Mouse (Mus musculus) neural tube, embryonic 15.5 days (tissue): ENCODE measurements around the gene Ndufb10. TPM values are rescaled to one million over a fixed set of nuclear protein-coding genes. Genes with fewer than 3 reads are reported as not detected.

Experiments
- ATAC-seq: fragments of 200-750 bp; cut with Nextera tagmentation; 2 replicates; pipeline ENCODE4 v1.8.0; 2017; ENCODE audit warnings: mild to moderate bottlenecking, moderate TSS enrichment, moderate library complexity; ENCODE audit not compliant: low FRiP score
- H3K27ac ChIP-seq: fragments of 300-500 bp; sonication (generic); replicated peaks from 2 replicates; pipeline ENCODE4 v1.5.1; 2015; ENCODE audit warnings: mild to moderate bottlenecking, inconsistent platforms
- H3K27me3 ChIP-seq: fragments of 300-500 bp; sonication (generic); replicated peaks from 2 replicates; pipeline ENCODE4 v1.6.1; 2015; ENCODE audit warnings: inconsistent platforms
- H3K36me3 ChIP-seq: fragments of 300-500 bp; sonication (generic); 2 replicates; pipeline ENCODE4 v1.6.1; 2015; ENCODE audit warnings: inconsistent platforms
- H3K4me1 ChIP-seq: fragments of 300-500 bp; sonication (generic); 2 replicates; pipeline ENCODE4 v1.6.1; 2015; ENCODE audit warnings: inconsistent platforms
- H3K4me2 ChIP-seq: fragments of 300-500 bp; sonication (generic); 2 replicates; pipeline ENCODE4 v1.6.1; 2015; ENCODE audit warnings: inconsistent platforms, mild to moderate bottlenecking, moderate library complexity
- H3K4me3 ChIP-seq: fragments of 300-500 bp; sonication (generic); replicated peaks from 2 replicates; pipeline ENCODE4 v1.5.1; 2015; ENCODE audit warnings: mild to moderate bottlenecking, inconsistent platforms
- H3K9ac ChIP-seq: fragments of 300-500 bp; sonication (generic); replicated peaks from 2 replicates; pipeline ENCODE4 v1.6.1; 2015; ENCODE audit warnings: mild to moderate bottlenecking, inconsistent platforms
- H3K9me3 ChIP-seq: fragments of 300-500 bp; sonication (generic); replicated peaks from 2 replicates; pipeline ENCODE4 v1.6.1; 2016; ENCODE audit warnings: inconsistent platforms
- WGBS: fragments of 180-500 bp; shearing (Covaris S2); methylation state at CpG from one replicate; pipeline ENCODE4 v1.1.7; 2015; ENCODE audit warnings: mixed read lengths; 5-methylcytosine and 5-hydroxymethylcytosine counted together
- polyA plus RNA-seq: library from polyadenylated mRNA; unstranded; fragments of >200 nt; fragmentation: Nextera tagmentation; extraction: Ambion mirVana; gene quantifications from 2 replicates; pipeline ENCODE4 v1.2.1, GENCODE M21; 2015

Ndufb10 gene
- polyA plus RNA-seq, 1 experiment from 2014 or later: 304 TPM

- H3K36me3 ChIP-seq: peaks cover 7% of the 10 kb centered on the region; the same call in 1 of the 2 replicates
- no peak overlapping the region for H3K27ac ChIP-seq
- no peaks in the 10 kb centered on the region for H3K4me1 ChIP-seq
- no peak overlapping the region for H3K4me2 ChIP-seq
- H3K9me3 ChIP-seq: no peaks in the 10 kb centered on the region
- peaks cover 29% of the 10 kb centered on the region for H3K27me3 ChIP-seq
- 20% methylated on average over 7 of the region's 7 CpGs for WGBS
- H3K9ac ChIP-seq: 0 out of 2 replicates have a peak overlapping the region, but pooled peaks have one; percentile 14
- peak; percentile 88 for ATAC-seq
- H3K4me3 ChIP-seq: no peak overlapping the region
These were observed 21.5 kb upstream of the Ndufb10 start for GRCm38 (mm10) chr17:24745526-24746497.

- no peak overlapping the region for H3K27ac ChIP-seq
- no peak for ATAC-seq
- H3K4me1 ChIP-seq: no peaks in the 10 kb centered on the region
- H3K9me3 ChIP-seq: no peaks in the 10 kb centered on the region
- no peak overlapping the region for H3K4me2 ChIP-seq
- H3K36me3 ChIP-seq: peaks cover 7% of the 10 kb centered on the region; the same call in 1 of the 2 replicates
- no peak overlapping the region for H3K9ac ChIP-seq
- 68% methylated on average over 3 of the region's 3 CpGs for WGBS
- H3K27me3 ChIP-seq: peaks cover 17% of the 10 kb centered on the region
- no peak overlapping the region for H3K4me3 ChIP-seq
These were observed 20.1 kb upstream of the Ndufb10 start for GRCm38 (mm10) chr17:24744381-24744780.

- H3K27me3 ChIP-seq: peaks cover 14% of the 10 kb centered on the region
- WGBS: 71% methylated on average over 5 of the region's 5 CpGs
- H3K4me1 ChIP-seq: no peaks in the 10 kb centered on the region
- H3K4me3 ChIP-seq: no peak overlapping the region
- no peak overlapping the region for H3K4me2 ChIP-seq
- H3K9me3 ChIP-seq: no peaks in the 10 kb centered on the region
- peaks cover 7% of the 10 kb centered on the region; the same call in 1 of the 2 replicates for H3K36me3 ChIP-seq
- no peak for ATAC-seq
- no peak overlapping the region for H3K27ac ChIP-seq
- H3K9ac ChIP-seq: no peak overlapping the region
These were observed 19.6 kb upstream of the Ndufb10 start for GRCm38 (mm10) chr17:24743896-24744295.

GRCm38 (mm10) chr17:24742307-24742706 is 18.0 kb upstream of the Ndufb10 start:
- ATAC-seq: no peak
- peaks cover 7% of the 10 kb centered on the region; the same call in 1 of the 2 replicates for H3K36me3 ChIP-seq
- H3K27me3 ChIP-seq: 0 out of 2 replicates have a peak, but pooled peaks cover 5% of the 10 kb centered on the region
- H3K9me3 ChIP-seq: no peaks in the 10 kb centered on the region
- H3K9ac ChIP-seq: no peak overlapping the region
- peaks cover 6% of the 10 kb centered on the region for H3K4me1 ChIP-seq
- H3K27ac ChIP-seq: no peak overlapping the region
- no peak overlapping the region for H3K4me2 ChIP-seq
- H3K4me3 ChIP-seq: no peak overlapping the region
- 84% methylated on average over 8 of the region's 8 CpGs for WGBS

- ATAC-seq: no peak
- no peaks in the 10 kb centered on the region for H3K9me3 ChIP-seq
- H3K4me1 ChIP-seq: peaks cover 17% of the 10 kb centered on the region
- no peak overlapping the region for H3K9ac ChIP-seq
- no peak overlapping the region for H3K4me2 ChIP-seq
- no peak overlapping the region for H3K27ac ChIP-seq
- peaks cover 7% of the 10 kb centered on the region; the same call in 1 of the 2 replicates for H3K36me3 ChIP-seq
- 84% methylated on average over 8 of the region's 8 CpGs for WGBS
- H3K4me3 ChIP-seq: no peak overlapping the region
- H3K27me3 ChIP-seq: no peaks in the 10 kb centered on the region
These were observed 15.6 kb upstream of the Ndufb10 start for GRCm38 (mm10) chr17:24739926-24740325.

- Histone ChIP-seq H3K27me3 (no peaks in the 10 kb centered on the region), H3K4me2 (no peak overlapping the region), H3K9ac (no peak overlapping the region), H3K9me3 (no peaks in the 10 kb centered on the region), H3K4me3 (no peak overlapping the region), H3K27ac (no peak overlapping the region), H3K36me3 (peaks cover 7% of the 10 kb centered on the region; the same call in 1 of the 2 replicates), H3K4me1 (peaks cover 17% of the 10 kb centered on the region)
- 85% methylated on average over 4 of the region's 4 CpGs for WGBS
- ATAC-seq: no peak
These were observed 14.0 kb upstream of the Ndufb10 start for GRCm38 (mm10) chr17:24738238-24738637.

GRCm38 (mm10) chr17:24737135-24737810 is 13.0 kb upstream of the Ndufb10 start:
- Histone ChIP-seq H3K9ac (peak overlapping the region; percentile 54), H3K27ac (no peak overlapping the region), H3K27me3 (0 out of 2 replicates have a peak, but pooled peaks cover 3% of the 10 kb centered on the region), H3K4me2 (peak overlapping the region; percentile 77), H3K36me3 (peaks cover 7% of the 10 kb centered on the region; the same call in 1 of the 2 replicates), H3K4me1 (peaks cover 17% of the 10 kb centered on the region), H3K9me3 (no peaks in the 10 kb centered on the region), H3K4me3 (peak overlapping the region; percentile 63)
- ATAC-seq: no peak
- WGBS: 20% methylated on average over 8 of the region's 8 CpGs

GRCm38 (mm10) chr17:24736330-24737051 is 12.2 kb upstream of the Ndufb10 start, which contains the start of gene Msrb1:
Gene Msrb1 (plus strand): TSS chr17:24736642.
- Histone ChIP-seq H3K9ac (peak within 1 kb of the TSS; percentile 54), H3K36me3 (peaks cover 4% of the 10 kb centered on the region; the same call in 1 of the 2 replicates), H3K4me3 (peak within 1 kb of the TSS; percentile 63), H3K27ac (peak within 1 kb of the TSS; percentile 73), H3K4me1 (peaks cover 17% of the 10 kb centered on the region), H3K9me3 (no peaks in the 10 kb centered on the region), H3K27me3 (0 out of 2 replicates have a peak, but pooled peaks cover 4% of the 10 kb centered on the region), H3K4me2 (peak within 1 kb of the TSS; percentile 77)
- WGBS: 2% methylated on average over 29 of the region's 29 CpGs
- ATAC-seq: peak; percentile 95

GRCm38 (mm10) chr17:24735446-24735845 is 11.2 kb upstream of the Ndufb10 start:
- 87% methylated on average over 7 of the region's 7 CpGs for WGBS
- Histone ChIP-seq H3K27ac (no peak overlapping the region), H3K4me1 (peaks cover 17% of the 10 kb centered on the region), H3K4me3 (no peak overlapping the region), H3K4me2 (peak overlapping the region; percentile 77; the same call in 1 of the 2 replicates), H3K27me3 (0 out of 2 replicates have a peak, but pooled peaks cover 4% of the 10 kb centered on the region), H3K36me3 (no peaks in the 10 kb centered on the region), H3K9me3 (no peaks in the 10 kb centered on the region), H3K9ac (no peak overlapping the region)
- no peak for ATAC-seq

GRCm38 (mm10) chr17:24734513-24734912 is 10.2 kb upstream of the Ndufb10 start:
- no peak for ATAC-seq
- no peak overlapping the region for H3K4me3 ChIP-seq
- H3K9ac ChIP-seq: no peak overlapping the region
- no peak overlapping the region for H3K4me2 ChIP-seq
- H3K9me3 ChIP-seq: no peaks in the 10 kb centered on the region
- no peak overlapping the region for H3K27ac ChIP-seq
- H3K36me3 ChIP-seq: no peaks in the 10 kb centered on the region
- H3K27me3 ChIP-seq: 0 out of 2 replicates have a peak, but pooled peaks cover 4% of the 10 kb centered on the region
- peaks cover 17% of the 10 kb centered on the region for H3K4me1 ChIP-seq
- WGBS: 79% methylated on average over 1 of the region's 1 CpGs
